In the genomic region with DNA sequence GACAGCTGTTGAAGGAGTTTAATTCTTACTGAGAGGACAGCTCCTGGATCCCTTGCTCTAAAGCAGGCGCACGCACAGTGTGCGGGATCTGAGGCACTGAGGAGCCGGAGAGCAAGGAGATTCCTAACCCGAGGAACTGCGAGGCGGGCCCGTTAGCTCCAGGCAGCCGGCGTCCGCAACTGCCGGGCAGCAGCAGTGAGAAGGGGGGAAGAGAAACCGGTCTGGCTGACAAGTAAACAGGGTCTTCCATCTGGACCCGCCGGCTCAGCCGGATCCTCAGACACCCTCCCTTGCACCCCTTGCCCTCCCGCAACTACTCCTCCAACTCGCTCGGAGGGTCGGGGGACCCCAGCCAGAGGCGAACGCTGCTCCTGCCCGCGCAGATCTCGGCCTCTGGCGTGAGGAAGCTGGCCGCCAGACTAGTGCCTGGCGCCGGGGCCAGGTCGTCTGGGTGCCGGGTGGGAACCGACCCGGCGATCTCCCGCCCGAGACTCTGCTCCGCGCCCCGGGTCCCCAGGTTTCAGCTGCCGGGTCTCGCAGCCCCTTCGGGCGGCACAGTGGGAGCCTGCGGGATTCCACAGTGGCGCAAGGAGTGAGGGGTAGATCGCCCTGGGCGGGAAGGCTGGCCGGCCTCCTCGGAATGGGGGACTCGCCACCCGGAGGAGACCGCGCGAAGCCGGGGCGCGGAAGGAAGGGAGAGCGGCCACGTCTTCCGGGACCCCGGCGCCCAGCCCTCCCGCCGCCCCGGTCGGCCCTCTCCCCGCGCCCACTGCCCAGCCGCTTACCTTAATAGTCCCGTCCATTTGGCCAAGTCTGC, we compare ENCODE assay signal across 8 mouse cellular contexts. TPM values are rescaled to one million over a fixed set of nuclear protein-coding genes. Genes with fewer than 3 reads are reported as not detected.
A peak's percentile ranks its signal among the peaks of the same experiment; 100 is the strongest.
DNase-seq lines count a peak whose midpoint lies in the region; ATAC-seq and TF ChIP-seq lines count a peak whose summit lies in the region.

No protein-coding gene starts in this region.

- peak; percentile 38 for DNase-seq in gastrocnemius, postnatal 14 days
- DNase-seq in gastrocnemius, postnatal 4 days (ENCODE audit: low spot score in 2 of 2), result no peak
- DNase-seq in adrenal gland, postnatal 10 days, result peak; percentile 56
- peak; percentile 30 for DNase-seq in gastrocnemius, postnatal 25 days
- DNase-seq in lung, postnatal 14 days, result peak; percentile 51
- peak; percentile 48 to 54 for DNase-seq in spleen, postnatal 10 days (ENCODE audit: low spot score in 2 of 2)
- no peak for DNase-seq in MN1 (ENCODE audit: low spot score)

- H3K4me1 ChIP-seq in intestine, postnatal 0 days (replicated peaks; ENCODE audit: control insufficient read depth, insufficient read depth, low read length), result no peaks in the 10 kb centered on the region

- peak overlapping the region; percentile 77 for H3K4me2 ChIP-seq in intestine, postnatal 0 days (replicated peaks; ENCODE audit: low read depth)

- peak overlapping the region; percentile 67 for H3K4me3 ChIP-seq in intestine, postnatal 0 days (ENCODE audit: low read depth, low read length)

- H3K36me3 ChIP-seq in intestine, postnatal 0 days (ENCODE audit: control insufficient read depth, insufficient read depth), result no peaks in the 10 kb centered on the region

- H3K27me3 ChIP-seq in intestine, postnatal 0 days (replicated peaks; ENCODE audit: control insufficient read depth, insufficient read depth, low read length), result peaks cover 56% of the 10 kb centered on the region

- no peaks in the 10 kb centered on the region for H3K9me3 ChIP-seq in intestine, postnatal 0 days (ENCODE audit: control insufficient read depth)

- WGBS in intestine, postnatal 0 days, result 2% methylated on average over 57 of the region's 70 CpGs

- H3K9ac ChIP-seq in intestine, postnatal 0 days (ENCODE audit: low read depth, low read length), result peak overlapping the region; percentile 69

- intact Hi-C loops in gastrocnemius, postnatal 14 days (cut with DNase I; ENCODE audit: low total_unique reads), result no loop called here

- no peak for TF ChIP-seq CTCF in intestine, postnatal 0 days (IDR thresholded peaks at IDR 0.05; ENCODE audit: low read depth)

- H3K27ac ChIP-seq in intestine, postnatal 0 days (ENCODE audit: low read depth, low read length), result peak overlapping the region; percentile 73

- ATAC-seq in intestine, postnatal 0 days, result peak; percentile 31; the same call in 1 of the 2 replicates

RNA-seq across cellular contexts. Expression of a gene that starts 2.0 kb away (rescaled TPM):
- 10 to 100 TPM; 16.2 to 16.6 TPM for total RNA-seq in gastrocnemius, postnatal 14 days (2021)
- total RNA-seq in gastrocnemius, postnatal 4 days (2021), result 10 to 100 TPM; 22.3 to 27.9 TPM
- 10 to 100 TPM; 37.9 to 41.2 TPM for total RNA-seq in adrenal gland, postnatal 10 days (2021)
- 1 to 10 TPM; 7.3 to 9.4 TPM for total RNA-seq in gastrocnemius, postnatal 25 days (2021)
- 6.0 and 6.1 TPM in 2 replicates for polyA plus RNA-seq in intestine, postnatal 0 days (2015; fragmentation: Nextera tagmentation; extraction: Ambion mirVana)

Comparison
In these comparisons a context has a peak if more than half of its experiments do, and no peak if none do; other contexts are left out.
1. DNase-seq: peak in gastrocnemius, postnatal 14 days (single experiment), adrenal gland, postnatal 10 days (single experiment), gastrocnemius, postnatal 25 days (single experiment), lung, postnatal 14 days (single experiment) and spleen, postnatal 10 days (2 of 2); none in gastrocnemius, postnatal 4 days (0 of 2) and MN1 (single experiment).